Mouse (Mus musculus): Measurements from ENCODE around the gene Tspan7. TPM values are rescaled to one million over a fixed set of nuclear protein-coding genes. Genes with fewer than 3 reads are reported as not detected.

Tspan7 gene
- 118 and 121 TPM in 2 replicates for polyA plus RNA-seq (2016; fragmentation: Nextera tagmentation; extraction: Ambion mirVana)

- 14% methylated on average over 25 of the region's 41 CpGs for WGBS
- Histone ChIP-seq H3K4me1 (no peaks in the 10 kb centered on the region), H3K4me3 (replicated peaks) (peak within 1 kb of the TSS; percentile 48), H3K4me2 (peak within 1 kb of the TSS; percentile 57), H3K9me3 (no peaks in the 10 kb centered on the region), H3K27ac (peak within 1 kb of the TSS; percentile 66), H3K27me3 (no peaks in the 10 kb centered on the region), H3K9ac (peak within 1 kb of the TSS; percentile 49), H3K36me3 (replicated peaks) (no peaks in the 10 kb centered on the region)
- ATAC-seq (ENCODE audit: low FRiP score): peak; percentile 83
Measured at GRCm38 (mm10) chrX:10484872-10485569, at the start of gene Tspan7. Tspan7 (plus strand) TSS chrX:10485158.

- Histone ChIP-seq H3K4me2 (no peak overlapping the region), H3K36me3 (replicated peaks) (no peaks in the 10 kb centered on the region), H3K27ac (no peak overlapping the region), H3K27me3 (no peaks in the 10 kb centered on the region), H3K4me1 (no peaks in the 10 kb centered on the region), H3K4me3 (replicated peaks) (no peak overlapping the region), H3K9ac (no peak overlapping the region), H3K9me3 (no peaks in the 10 kb centered on the region)
- ATAC-seq (ENCODE audit: low FRiP score): no peak
- WGBS: 77% methylated on average over 10 of the region's 10 CpGs
Measured at GRCm38 (mm10) chrX:10449323-10449980, 35.5 kb upstream of the Tspan7 start.

- Histone ChIP-seq H3K4me3 (replicated peaks) (no peak overlapping the region), H3K4me2 (no peak overlapping the region), H3K9ac (no peak overlapping the region), H3K27ac (no peak overlapping the region), H3K36me3 (replicated peaks) (no peaks in the 10 kb centered on the region), H3K27me3 (no peaks in the 10 kb centered on the region), H3K9me3 (no peaks in the 10 kb centered on the region), H3K4me1 (no peaks in the 10 kb centered on the region)
- 35% methylated on average over 2 of the region's 2 CpGs for WGBS
- no peak for ATAC-seq (ENCODE audit: low FRiP score)
Measured at GRCm38 (mm10) chrX:10450143-10451060, 34.6 kb upstream of the Tspan7 start.

- ATAC-seq (ENCODE audit: low FRiP score): no peak
- H3K9ac ChIP-seq: no peak overlapping the region
- no peaks in the 10 kb centered on the region for H3K9me3 ChIP-seq
- no peak overlapping the region for H3K4me2 ChIP-seq
- H3K4me1 ChIP-seq: no peaks in the 10 kb centered on the region
- no peak overlapping the region for H3K27ac ChIP-seq
- WGBS: 42% methylated on average over 1 of the region's 1 CpGs
- H3K36me3 ChIP-seq (replicated peaks): no peaks in the 10 kb centered on the region
- no peaks in the 10 kb centered on the region for H3K27me3 ChIP-seq
- H3K4me3 ChIP-seq (replicated peaks): no peak overlapping the region
Measured at GRCm38 (mm10) chrX:10453798-10454197, 31.2 kb upstream of the Tspan7 start.

- no peak for ATAC-seq (ENCODE audit: low FRiP score)
- no peaks in the 10 kb centered on the region for H3K27me3 ChIP-seq
- WGBS: 79% methylated on average over 3 of the region's 3 CpGs
Measured at GRCm38 (mm10) chrX:10457256-10457655, 27.7 kb upstream of the Tspan7 start.

GRCm38 (mm10) chrX:10477088-10477487 is 7.9 kb upstream of the Tspan7 start:
- Histone ChIP-seq H3K9ac (no peak overlapping the region), H3K4me2 (no peak overlapping the region), H3K27me3 (no peaks in the 10 kb centered on the region), H3K4me3 (replicated peaks) (no peak overlapping the region), H3K9me3 (no peaks in the 10 kb centered on the region), H3K36me3 (replicated peaks) (no peaks in the 10 kb centered on the region), H3K27ac (no peak overlapping the region), H3K4me1 (no peaks in the 10 kb centered on the region)
- WGBS: 92% methylated on average over 1 of the region's 1 CpGs
- no peak for ATAC-seq (ENCODE audit: low FRiP score)

More at GRCm38 (mm10) chrX:10457256-10457655, 27.7 kb upstream of the Tspan7 start:
- Histone ChIP-seq H3K4me2 (no peak overlapping the region), H3K9ac (no peak overlapping the region), H3K9me3 (no peaks in the 10 kb centered on the region), H3K27ac (no peak overlapping the region), H3K4me3 (replicated peaks) (no peak overlapping the region), H3K4me1 (no peaks in the 10 kb centered on the region), H3K36me3 (replicated peaks) (no peaks in the 10 kb centered on the region)

GRCm38 (mm10) chrX:10479031-10479886 is 5.7 kb upstream of the Tspan7 start:
- Histone ChIP-seq H3K4me1 (no peaks in the 10 kb centered on the region), H3K27me3 (no peaks in the 10 kb centered on the region), H3K27ac (0 out of 2 replicates have a peak overlapping the region, but pooled peaks have one; percentile 46), H3K9ac (no peak overlapping the region), H3K36me3 (replicated peaks) (no peaks in the 10 kb centered on the region), H3K4me3 (replicated peaks) (no peak overlapping the region), H3K4me2 (no peak overlapping the region), H3K9me3 (no peaks in the 10 kb centered on the region)
- ATAC-seq (ENCODE audit: low FRiP score): peak; percentile 61; the same call in 1 of the 2 replicates
- WGBS: 50% methylated on average over 10 of the region's 10 CpGs

- no peak overlapping the region for H3K27ac ChIP-seq
- H3K4me1 ChIP-seq: no peaks in the 10 kb centered on the region
- ATAC-seq (ENCODE audit: low FRiP score): no peak
- H3K27me3 ChIP-seq: no peaks in the 10 kb centered on the region
- H3K36me3 ChIP-seq (replicated peaks): no peaks in the 10 kb centered on the region
- WGBS: 86% methylated on average over 4 of the region's 4 CpGs
- H3K4me2 ChIP-seq: no peak overlapping the region
- H3K4me3 ChIP-seq (replicated peaks): no peak overlapping the region
- no peaks in the 10 kb centered on the region for H3K9me3 ChIP-seq
- no peak overlapping the region for H3K9ac ChIP-seq
Measured at GRCm38 (mm10) chrX:10479943-10480342, 5.0 kb upstream of the Tspan7 start.

GRCm38 (mm10) chrX:10485664-10486211 is 780 bp downstream of the Tspan7 start:
- peak; percentile 88 for ATAC-seq (ENCODE audit: low FRiP score)
- Histone ChIP-seq H3K36me3 (replicated peaks) (no peaks in the 10 kb centered on the region), H3K9ac (peak overlapping the region; percentile 49), H3K27ac (peak overlapping the region; percentile 66; the same call in 1 of the 2 replicates), H3K4me3 (replicated peaks) (peak overlapping the region; percentile 48), H3K4me1 (no peaks in the 10 kb centered on the region), H3K4me2 (peak overlapping the region; percentile 57), H3K9me3 (no peaks in the 10 kb centered on the region), H3K27me3 (no peaks in the 10 kb centered on the region)
- 24% methylated on average over 27 of the region's 27 CpGs for WGBS

- no peaks in the 10 kb centered on the region for H3K4me1 ChIP-seq
- H3K4me2 ChIP-seq: no peak overlapping the region
- no peak for ATAC-seq (ENCODE audit: low FRiP score)
- H3K27me3 ChIP-seq: no peaks in the 10 kb centered on the region
- no peaks in the 10 kb centered on the region for H3K36me3 ChIP-seq (replicated peaks)
- no peak overlapping the region for H3K27ac ChIP-seq
- no peaks in the 10 kb centered on the region for H3K9me3 ChIP-seq
- H3K4me3 ChIP-seq (replicated peaks): no peak overlapping the region
- no peak overlapping the region for H3K9ac ChIP-seq
- WGBS: 75% methylated on average over 2 of the region's 2 CpGs
Measured at GRCm38 (mm10) chrX:10498580-10498979, 13.6 kb downstream of the Tspan7 start.

- no peaks in the 10 kb centered on the region for H3K4me1 ChIP-seq
- H3K9me3 ChIP-seq: no peaks in the 10 kb centered on the region
- no peaks in the 10 kb centered on the region for H3K27me3 ChIP-seq
- no peak overlapping the region for H3K4me2 ChIP-seq
- WGBS: 79% methylated on average over 2 of the region's 2 CpGs
- no peaks in the 10 kb centered on the region for H3K36me3 ChIP-seq (replicated peaks)
- ATAC-seq (ENCODE audit: low FRiP score): no peak
- no peak overlapping the region for H3K4me3 ChIP-seq (replicated peaks)
- H3K9ac ChIP-seq: no peak overlapping the region
- H3K27ac ChIP-seq: no peak overlapping the region
Measured at GRCm38 (mm10) chrX:10502616-10503015, 17.7 kb downstream of the Tspan7 start.

All from forebrain, embryonic 12.5 days (tissue).